Mouse (Mus musculus): ENCODE data around the gene Ap1g1. TPM values are rescaled to one million over a fixed set of nuclear protein-coding genes. Genes with fewer than 3 reads are reported as not detected.

Ap1g1 gene
- polyA plus RNA-seq (2014; fragmentation: Illumina TruSeq; extraction: RNeasy Lipid Tissue Mini Kit (QIAGEN cat#74804); ENCODE audit: low read depth, low replicate concordance) = 63.7 TPM

DNA sequence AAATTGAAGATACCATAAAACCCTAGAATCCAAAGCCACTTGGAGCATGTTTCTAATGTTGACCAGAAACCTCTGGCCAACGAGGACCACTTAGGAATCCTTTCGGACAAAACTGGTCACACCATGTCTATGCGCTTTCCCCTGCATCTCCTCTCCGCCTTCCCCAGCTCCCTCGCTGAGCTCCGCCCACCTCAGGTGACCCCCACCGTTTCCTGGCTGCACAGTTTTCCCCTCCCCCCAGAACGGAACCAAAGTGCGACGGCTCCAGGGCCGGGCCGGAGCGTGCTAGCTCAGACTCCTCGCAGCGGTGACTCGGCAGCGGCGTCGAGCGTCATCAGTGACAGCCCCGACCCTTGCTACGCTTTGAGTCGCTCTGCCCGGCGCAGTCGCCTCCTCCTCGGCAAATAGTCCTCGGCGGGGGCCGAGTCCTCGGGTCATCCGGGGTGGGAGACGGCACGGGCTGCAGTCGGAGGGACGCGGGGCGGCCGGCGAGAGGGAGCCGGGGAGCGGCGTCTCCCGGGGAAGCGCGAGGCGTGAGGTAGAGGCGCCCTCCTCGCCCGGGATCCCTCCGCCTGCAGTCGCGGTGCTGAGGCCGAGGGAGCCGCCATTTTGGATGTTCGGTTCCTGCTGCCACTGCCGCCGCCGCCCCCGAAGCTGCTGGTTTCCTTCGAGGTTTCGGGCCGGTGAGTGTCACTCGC, at the start of gene Ap1g1:
Ap1g1 (plus strand) TSS at position 275 of the 698 bp plus-strand sequence.

DNA sequence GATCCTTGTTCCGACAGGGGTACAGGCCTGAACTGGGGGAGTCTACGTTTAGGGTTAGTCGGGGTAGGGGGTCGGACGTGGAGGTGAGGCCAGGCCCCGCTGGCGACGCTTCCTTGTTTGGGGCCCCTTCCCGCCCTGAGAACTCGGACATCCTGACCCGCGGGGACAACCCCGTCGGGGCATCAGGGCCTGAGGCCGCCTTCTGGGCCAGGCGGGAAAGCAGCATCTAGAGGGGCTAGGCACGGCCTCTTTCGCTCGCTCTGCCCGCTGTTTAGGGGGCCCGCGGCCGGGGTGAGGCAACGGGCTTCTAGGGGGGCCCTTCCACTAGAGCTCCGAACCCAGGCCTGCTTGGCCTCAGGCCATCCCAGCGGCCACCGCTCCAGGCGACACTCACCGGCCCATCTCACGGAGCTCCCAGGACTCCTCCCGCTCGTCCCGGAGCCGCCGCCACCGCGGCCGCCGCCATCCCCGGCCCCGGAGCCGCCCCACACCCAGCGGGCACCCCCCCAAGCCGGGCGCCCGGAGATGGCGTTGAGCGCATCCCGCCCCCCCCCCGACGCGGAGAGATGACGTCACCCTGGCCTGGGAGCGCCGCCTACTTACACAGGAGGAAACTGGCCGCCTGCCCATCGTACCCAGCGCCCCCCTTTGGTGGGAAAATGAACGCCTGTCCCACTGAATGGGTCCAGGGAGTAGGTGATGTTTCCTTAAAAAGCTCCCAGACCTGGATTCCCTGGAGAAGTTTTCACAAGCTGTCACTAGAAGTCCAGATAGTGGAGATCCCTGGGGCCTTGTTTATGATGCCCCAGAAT, 40.9 kb upstream of the Ap1g1 start, which contains the start of gene Atxn1l:
Atxn1l (minus strand) TSS at position 503 of the 812 bp plus-strand sequence.

DNA sequence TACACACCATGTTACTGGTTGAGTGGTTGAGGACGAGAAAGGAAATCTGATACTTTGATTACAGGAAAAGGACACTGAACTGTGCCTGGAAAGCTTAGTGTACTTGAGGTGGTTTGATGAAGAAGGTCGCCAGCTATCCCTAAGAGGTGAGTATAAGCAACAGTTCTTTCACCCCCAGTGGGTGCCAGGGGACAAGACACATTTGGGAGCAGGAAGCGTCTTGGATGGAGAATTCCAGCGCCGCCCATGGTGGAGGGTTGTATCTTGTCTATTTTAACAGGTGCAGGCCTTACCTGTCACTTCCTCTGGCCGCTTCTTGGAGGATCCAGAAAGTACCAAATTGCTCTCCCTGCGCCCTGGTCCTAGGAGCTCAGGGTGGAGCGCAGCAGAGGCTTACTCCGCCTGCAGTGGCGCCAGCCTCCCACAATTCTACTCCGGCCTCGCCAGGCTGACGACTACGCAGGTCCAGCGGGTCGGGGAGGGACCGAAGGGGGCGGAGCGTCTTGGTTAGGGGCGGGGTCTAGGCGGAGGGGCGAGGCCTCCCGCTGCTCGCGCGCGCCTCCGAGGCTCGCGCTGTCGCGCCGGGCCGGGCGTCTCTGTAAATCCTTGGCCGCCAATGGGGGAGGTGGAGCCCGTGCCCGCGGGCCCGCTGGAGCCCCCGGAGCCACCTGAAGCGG, 89.8 kb downstream of the Ap1g1 start, which contains the start of gene Phlpp2:
Phlpp2 (plus strand) TSS at position 540 of the 677 bp plus-strand sequence.

Other genes with a start within 250 kb of the Ap1g1 start
- gene Dhx38, start 212.7 kb upstream of the Ap1g1 start, polyA plus RNA-seq (2014; fragmentation: Illumina TruSeq; extraction: RNeasy Lipid Tissue Mini Kit (QIAGEN cat#74804); ENCODE audit: low read depth, low replicate concordance) = 16.6 TPM
- gene Txnl4b, start 212.7 kb upstream of the Ap1g1 start, polyA plus RNA-seq (2014; fragmentation: Illumina TruSeq; extraction: RNeasy Lipid Tissue Mini Kit (QIAGEN cat#74804); ENCODE audit: low read depth, low replicate concordance) = 12.3 TPM
- 1,860 TPM for gene Hp, start 199.4 kb upstream of the Ap1g1 start, polyA plus RNA-seq (2014; fragmentation: Illumina TruSeq; extraction: RNeasy Lipid Tissue Mini Kit (QIAGEN cat#74804); ENCODE audit: low read depth, low replicate concordance)
- 18.5 TPM for gene Dhodh, start 169.9 kb upstream of the Ap1g1 start, polyA plus RNA-seq (2014; fragmentation: Illumina TruSeq; extraction: RNeasy Lipid Tissue Mini Kit (QIAGEN cat#74804); ENCODE audit: low read depth, low replicate concordance)
- gene Pkd1l3, start 164.0 kb upstream of the Ap1g1 start, polyA plus RNA-seq (2014; fragmentation: Illumina TruSeq; extraction: RNeasy Lipid Tissue Mini Kit (QIAGEN cat#74804); ENCODE audit: low read depth, low replicate concordance) = 1.2 TPM
- 74.1 TPM for gene Ist1, start 85.3 kb upstream of the Ap1g1 start, polyA plus RNA-seq (2014; fragmentation: Illumina TruSeq; extraction: RNeasy Lipid Tissue Mini Kit (QIAGEN cat#74804); ENCODE audit: low read depth, low replicate concordance)
- gene Zfp821, start 73.0 kb upstream of the Ap1g1 start, polyA plus RNA-seq (2014; fragmentation: Illumina TruSeq; extraction: RNeasy Lipid Tissue Mini Kit (QIAGEN cat#74804); ENCODE audit: low read depth, low replicate concordance) = 11.2 TPM
- 14.7 TPM for gene Atxn1l, start 40.8 kb upstream of the Ap1g1 start, polyA plus RNA-seq (2014; fragmentation: Illumina TruSeq; extraction: RNeasy Lipid Tissue Mini Kit (QIAGEN cat#74804); ENCODE audit: low read depth, low replicate concordance)
- 6.2 TPM for gene Phlpp2, start 90.0 kb downstream of the Ap1g1 start, polyA plus RNA-seq (2014; fragmentation: Illumina TruSeq; extraction: RNeasy Lipid Tissue Mini Kit (QIAGEN cat#74804); ENCODE audit: low read depth, low replicate concordance)
- gene Marveld3, start 183.6 kb downstream of the Ap1g1 start, polyA plus RNA-seq (2014; fragmentation: Illumina TruSeq; extraction: RNeasy Lipid Tissue Mini Kit (QIAGEN cat#74804); ENCODE audit: low read depth, low replicate concordance) = 8.0 TPM
- 0.48 TPM for gene Tat, start 211.9 kb downstream of the Ap1g1 start, polyA plus RNA-seq (2014; fragmentation: Illumina TruSeq; extraction: RNeasy Lipid Tissue Mini Kit (QIAGEN cat#74804); ENCODE audit: low read depth, low replicate concordance)

Measured in adipose tissue, adult 10 weeks (tissue).